Mouse (Mus musculus) forebrain, embryonic 12.5 days (tissue): Measurements from ENCODE around the gene Eif5a. TPM values are rescaled to one million over a fixed set of nuclear protein-coding genes. Genes with fewer than 3 reads are reported as not detected.
A peak's percentile ranks its signal among the peaks of the same experiment; 100 is the strongest.

Source experiments
- ATAC-seq: fragments of 200-750 bp; cut with Nextera tagmentation; 2 replicates; pipeline ENCODE4 v1.8.0; 2017; ENCODE audit warnings: moderate TSS enrichment; ENCODE audit not compliant: low FRiP score
- H3K27ac ChIP-seq: fragments of 300-500 bp; sonication (generic); 2 replicates; pipeline ENCODE4 v1.5.1; 2016; ENCODE audit warnings: mild to moderate bottlenecking
- H3K27me3 ChIP-seq: fragments of 300-500 bp; sonication (generic); 2 replicates; pipeline ENCODE4 v1.6.1; 2016; ENCODE audit warnings: mild to moderate bottlenecking
- H3K36me3 ChIP-seq: fragments of 300-500 bp; sonication (generic); replicated peaks from 2 replicates; pipeline ENCODE4 v1.6.1; 2016; ENCODE audit warnings: mild to moderate bottlenecking
- H3K4me1 ChIP-seq: fragments of 300-500 bp; sonication (generic); 2 replicates; pipeline ENCODE4 v1.6.1; 2016
- H3K4me2 ChIP-seq: fragments of 300-500 bp; sonication (generic); 2 replicates; pipeline ENCODE4 v1.6.1; 2016; ENCODE audit warnings: mild to moderate bottlenecking, moderate library complexity
- H3K4me3 ChIP-seq: fragments of 300-500 bp; sonication (generic); replicated peaks from 2 replicates; pipeline ENCODE4 v1.5.1; 2016; ENCODE audit warnings: mild to moderate bottlenecking
- H3K9ac ChIP-seq: fragments of 300-500 bp; sonication (generic); 2 replicates; pipeline ENCODE4 v1.6.1; 2016; ENCODE audit warnings: mild to moderate bottlenecking
- H3K9me3 ChIP-seq: fragments of 300-500 bp; sonication (generic); 2 replicates; pipeline ENCODE4 v1.6.1; 2016
- WGBS: fragments of 180-500 bp; shearing (Covaris S2); methylation state at CpG from one replicate; pipeline ENCODE4 v1.1.7; 2016; 5-methylcytosine and 5-hydroxymethylcytosine counted together
- polyA plus RNA-seq: library from polyadenylated mRNA; unstranded; fragments of >200 nt; fragmentation: Nextera tagmentation; extraction: Ambion mirVana; gene quantifications from 2 replicates; pipeline ENCODE4 v1.2.1, GENCODE M21; 2016

Gene Eif5a
- polyA plus RNA-seq, 1 experiment from 2014 or later: 1,678 TPM

- peaks cover 41% of the 10 kb centered on the region for H3K27me3 ChIP-seq
These were observed 17.4 kb upstream of the Eif5a start for GRCm38 (mm10) chr11:69939181-69939580.

GRCm38 (mm10) chr11:69938401-69938979, 16.7 kb upstream of the Eif5a start:
- WGBS: 31% methylated on average over 9 of the region's 9 CpGs
- Histone ChIP-seq H3K27ac (no peak overlapping the region), H3K4me1 (peaks cover 24% of the 10 kb centered on the region), H3K4me3 (no peak overlapping the region), H3K4me2 (no peak overlapping the region), H3K9me3 (no peaks in the 10 kb centered on the region), H3K9ac (no peak overlapping the region), H3K36me3 (no peaks in the 10 kb centered on the region; the same call in 1 of the 2 replicates), H3K27me3 (peaks cover 41% of the 10 kb centered on the region)
- no peak for ATAC-seq

More at GRCm38 (mm10) chr11:69939181-69939580, 17.4 kb upstream of the Eif5a start:
- ATAC-seq: no peak
- H3K4me2 ChIP-seq: no peak overlapping the region
- H3K9me3 ChIP-seq: no peaks in the 10 kb centered on the region
- no peak overlapping the region for H3K4me3 ChIP-seq
- peaks cover 24% of the 10 kb centered on the region for H3K4me1 ChIP-seq
- no peak overlapping the region for H3K9ac ChIP-seq
- WGBS: 72% methylated on average over 5 of the region's 5 CpGs
- no peak overlapping the region for H3K27ac ChIP-seq
- H3K36me3 ChIP-seq: peaks cover 5% of the 10 kb centered on the region

GRCm38 (mm10) chr11:69937834-69938233, 16.1 kb upstream of the Eif5a start:
- no peaks in the 10 kb centered on the region for H3K9me3 ChIP-seq
- no peaks in the 10 kb centered on the region; the same call in 1 of the 2 replicates for H3K36me3 ChIP-seq
- 78% methylated on average over 5 of the region's 5 CpGs for WGBS
- H3K4me3 ChIP-seq: no peak overlapping the region
- 0 out of 2 replicates have a peak overlapping the region, but pooled peaks have one; percentile 5 for H3K9ac ChIP-seq
- no peak overlapping the region for H3K27ac ChIP-seq
- H3K27me3 ChIP-seq: peaks cover 41% of the 10 kb centered on the region
- H3K4me2 ChIP-seq: no peak overlapping the region
- ATAC-seq: no peak
- H3K4me1 ChIP-seq: peaks cover 24% of the 10 kb centered on the region

GRCm38 (mm10) chr11:69937385-69937784, 15.6 kb upstream of the Eif5a start:
- Histone ChIP-seq H3K36me3 (no peaks in the 10 kb centered on the region), H3K27ac (no peak overlapping the region), H3K4me2 (no peak overlapping the region), H3K27me3 (peaks cover 41% of the 10 kb centered on the region), H3K9me3 (no peaks in the 10 kb centered on the region), H3K4me1 (peaks cover 24% of the 10 kb centered on the region), H3K9ac (0 out of 2 replicates have a peak overlapping the region, but pooled peaks have one; percentile 5), H3K4me3 (no peak overlapping the region)
- 49% methylated on average over 4 of the region's 4 CpGs for WGBS
- ATAC-seq: no peak

GRCm38 (mm10) chr11:69936714-69937347, 15.1 kb upstream of the Eif5a start:
- peak overlapping the region; percentile 63 for H3K4me3 ChIP-seq
- H3K27ac ChIP-seq: no peak overlapping the region
- peaks cover 41% of the 10 kb centered on the region for H3K27me3 ChIP-seq
- H3K4me2 ChIP-seq: peak overlapping the region; percentile 100
- H3K9ac ChIP-seq: peak overlapping the region; percentile 70; the same call in 1 of the 2 replicates
- no peak for ATAC-seq
- peaks cover 24% of the 10 kb centered on the region for H3K4me1 ChIP-seq
- WGBS: 47% methylated on average over 9 of the region's 9 CpGs
- H3K9me3 ChIP-seq: no peaks in the 10 kb centered on the region
- H3K36me3 ChIP-seq: no peaks in the 10 kb centered on the region

GRCm38 (mm10) chr11:69936156-69936555, 14.4 kb upstream of the Eif5a start:
- peak overlapping the region; percentile 70 for H3K9ac ChIP-seq
- H3K4me2 ChIP-seq: peak overlapping the region; percentile 100
- no peaks in the 10 kb centered on the region for H3K9me3 ChIP-seq
- H3K4me3 ChIP-seq: peak overlapping the region; percentile 63
- ATAC-seq: no peak
- 2% methylated on average over 30 of the region's 30 CpGs for WGBS
- H3K27me3 ChIP-seq: peaks cover 41% of the 10 kb centered on the region
- H3K4me1 ChIP-seq: peaks cover 24% of the 10 kb centered on the region
- no peak overlapping the region for H3K27ac ChIP-seq
- H3K36me3 ChIP-seq: no peaks in the 10 kb centered on the region

- H3K27ac ChIP-seq: no peak within 1 kb of the TSS
- H3K4me2 ChIP-seq: peak within 1 kb of the TSS; percentile 100
- peak within 1 kb of the TSS; percentile 70 for H3K9ac ChIP-seq
- ATAC-seq: peak; percentile 93
- H3K4me3 ChIP-seq: peak within 1 kb of the TSS; percentile 63
- peaks cover 24% of the 10 kb centered on the region for H3K4me1 ChIP-seq
- peaks cover 41% of the 10 kb centered on the region for H3K27me3 ChIP-seq
- WGBS: 2% methylated on average over 45 of the region's 62 CpGs
- H3K36me3 ChIP-seq: no peaks in the 10 kb centered on the region
- H3K9me3 ChIP-seq: no peaks in the 10 kb centered on the region
These were observed 13.6 kb upstream of the Eif5a start, which contains the start of gene Ybx2 for GRCm38 (mm10) chr11:69935137-69935879. TSS of gene Ybx2 (plus strand) at chr11:69935796.

- Histone ChIP-seq H3K9me3 (no peaks in the 10 kb centered on the region), H3K4me3 (peak overlapping the region; percentile 19; the same call in 1 of the 2 replicates), H3K27ac (no peak overlapping the region), H3K4me1 (peaks cover 24% of the 10 kb centered on the region), H3K27me3 (peaks cover 41% of the 10 kb centered on the region), H3K9ac (no peak overlapping the region), H3K36me3 (no peaks in the 10 kb centered on the region), H3K4me2 (peak overlapping the region; percentile 48)
- ATAC-seq: no peak
- WGBS: 23% methylated on average over 6 of the region's 6 CpGs
These were observed 12.9 kb upstream of the Eif5a start for GRCm38 (mm10) chr11:69934681-69935080.

GRCm38 (mm10) chr11:69934169-69934568, 12.4 kb upstream of the Eif5a start:
- Histone ChIP-seq H3K9me3 (no peaks in the 10 kb centered on the region), H3K4me1 (peaks cover 24% of the 10 kb centered on the region), H3K4me2 (peak overlapping the region; percentile 48), H3K4me3 (peak overlapping the region; percentile 19), H3K27me3 (peaks cover 39% of the 10 kb centered on the region), H3K27ac (peak overlapping the region; percentile 19; the same call in 1 of the 2 replicates), H3K36me3 (no peaks in the 10 kb centered on the region), H3K9ac (no peak overlapping the region)
- peak; percentile 35; the same call in 1 of the 2 replicates for ATAC-seq
- WGBS: under 1% methylated on average over 18 of the region's 18 CpGs

GRCm38 (mm10) chr11:69933066-69933465, 11.3 kb upstream of the Eif5a start:
- Histone ChIP-seq H3K36me3 (no peaks in the 10 kb centered on the region), H3K4me2 (no peak overlapping the region), H3K4me1 (peaks cover 24% of the 10 kb centered on the region), H3K27me3 (peaks cover 28% of the 10 kb centered on the region), H3K9me3 (no peaks in the 10 kb centered on the region), H3K9ac (no peak overlapping the region), H3K4me3 (no peak overlapping the region), H3K27ac (no peak overlapping the region)
- ATAC-seq: no peak
- 78% methylated on average over 4 of the region's 4 CpGs for WGBS

- H3K27ac ChIP-seq: no peak overlapping the region
- WGBS: 37% methylated on average over 3 of the region's 3 CpGs
- peaks cover 22% of the 10 kb centered on the region for H3K4me1 ChIP-seq
- no peaks in the 10 kb centered on the region for H3K36me3 ChIP-seq
- no peaks in the 10 kb centered on the region for H3K9me3 ChIP-seq
- no peak overlapping the region for H3K4me2 ChIP-seq
- H3K27me3 ChIP-seq: peaks cover 20% of the 10 kb centered on the region
- no peak overlapping the region for H3K4me3 ChIP-seq
- H3K9ac ChIP-seq: no peak overlapping the region
- no peak for ATAC-seq
These were observed 10.5 kb upstream of the Eif5a start for GRCm38 (mm10) chr11:69932254-69932653.

- Histone ChIP-seq H3K27me3 (peaks cover 15% of the 10 kb centered on the region), H3K4me1 (peaks cover 17% of the 10 kb centered on the region), H3K9ac (no peak overlapping the region), H3K4me2 (no peak overlapping the region), H3K27ac (no peak overlapping the region), H3K4me3 (no peak overlapping the region), H3K9me3 (no peaks in the 10 kb centered on the region), H3K36me3 (no peaks in the 10 kb centered on the region)
- no peak for ATAC-seq
- 79% methylated on average over 8 of the region's 8 CpGs for WGBS
These were observed 10.0 kb upstream of the Eif5a start for GRCm38 (mm10) chr11:69931769-69932168.
